Mouse (Mus musculus) hindbrain, embryonic 14.5 days (tissue): Measurements from ENCODE around the gene Esm1. TPM values are rescaled to one million over a fixed set of nuclear protein-coding genes. Genes with fewer than 3 reads are reported as not detected.
"Not testable (repeated sequence)": the region's sequence is repeated elsewhere in the genome, so short reads cannot be mapped to it uniquely, and the experiment has no call there.

ENCODE experiments used
- ATAC-seq: fragments of 200-750 bp; cut with Nextera tagmentation; 2 replicates; pipeline ENCODE4 v1.8.0; 2017; ENCODE audit warnings: moderate number of reproducible peaks, mild to moderate bottlenecking, moderate TSS enrichment, moderate library complexity; ENCODE audit not compliant: low FRiP score
- DNase-seq: peaks from one replicate; pipeline ENCODE4 v3.0.0-alpha.2; 2015; ENCODE audit warnings: low spot score
- H3K27ac ChIP-seq: fragments of 300-500 bp; sonication (generic); 2 replicates; pipeline ENCODE4 v1.5.1; 2014; ENCODE audit warnings: mild to moderate bottlenecking, moderate library complexity
- H3K27me3 ChIP-seq: fragments of 300-500 bp; sonication (generic); 2 replicates; pipeline ENCODE4 v1.6.1; 2014; ENCODE audit warnings: mild to moderate bottlenecking, low read length, mixed read lengths; ENCODE audit not compliant: control insufficient read depth, insufficient read depth
- H3K36me3 ChIP-seq: fragments of 300-500 bp; sonication (generic); replicated peaks from 2 replicates; pipeline ENCODE4 v1.6.1; 2014; ENCODE audit not compliant: control insufficient read depth, insufficient read depth
- H3K4me1 ChIP-seq: fragments of 300-500 bp; sonication (generic); replicated peaks from 2 replicates; pipeline ENCODE4 v1.6.1; 2014; ENCODE audit warnings: antibody characterized with exemption, low read length, mixed read lengths; ENCODE audit not compliant: control insufficient read depth, insufficient read depth
- H3K4me2 ChIP-seq: fragments of 300-500 bp; sonication (generic); replicated peaks from 2 replicates; pipeline ENCODE4 v1.6.1; 2014; ENCODE audit warnings: mild to moderate bottlenecking, moderate library complexity
- H3K4me3 ChIP-seq: fragments of 300-500 bp; sonication (generic); replicated peaks from 2 replicates; pipeline ENCODE4 v1.5.1; 2014; ENCODE audit warnings: mild to moderate bottlenecking, low read length
- H3K9ac ChIP-seq: fragments of 300-500 bp; sonication (generic); 2 replicates; pipeline ENCODE4 v1.6.1; 2014
- H3K9me3 ChIP-seq: fragments of 300-500 bp; sonication (generic); 2 replicates; pipeline ENCODE4 v1.6.1; 2016; ENCODE audit warnings: low read length; ENCODE audit not compliant: control insufficient read depth
- WGBS: fragments of 180-500 bp; shearing (Covaris S2); extraction: QIAGEN DNeasy Blood & Tissue Kit; methylation state at CpG from one replicate; pipeline ENCODE4 v1.1.7; 2014; 5-methylcytosine and 5-hydroxymethylcytosine counted together
- polyA plus RNA-seq: library from polyadenylated mRNA; unstranded; fragments of >200 nt; fragmentation: Nextera tagmentation; extraction: Ambion mirVana; gene quantifications from 2 replicates; pipeline ENCODE4 v1.2.1, GENCODE M21; 2014

The Esm1 gene
- polyA plus RNA-seq, 1 experiment from 2014 or later = 1.8 TPM

DNA sequence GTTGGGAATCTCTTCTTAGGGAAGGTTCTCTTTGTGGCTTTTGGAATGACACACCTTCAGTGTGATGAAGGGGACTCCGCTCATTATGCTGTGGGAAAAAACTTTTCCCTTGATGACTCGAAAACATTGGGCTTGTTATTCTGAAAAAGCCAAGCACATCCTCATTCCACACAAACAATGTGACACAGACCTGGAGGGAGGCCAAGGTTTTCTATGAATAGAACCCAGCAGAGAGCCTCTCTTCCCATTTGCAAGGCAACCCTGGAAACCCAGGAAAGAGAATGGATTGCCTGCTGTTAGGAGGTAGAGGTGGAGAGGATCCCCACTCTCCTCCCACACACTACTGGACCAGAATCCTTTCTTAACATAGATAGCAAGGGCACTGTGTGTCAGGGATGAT is 14.6 kb downstream of the Esm1 start:
- H3K4me2 ChIP-seq = peak overlapping the region; percentile 31
- no peak overlapping the region for H3K9ac ChIP-seq
- H3K4me1 ChIP-seq = peaks cover 11% of the 10 kb centered on the region
- 5% methylated on average over 2 of the region's 2 CpGs for WGBS
- DNase-seq (peak; percentile 67), ATAC-seq (peak; percentile 47; the same call in 1 of the 2 replicates)
- H3K27ac ChIP-seq = peak overlapping the region; percentile 32; the same call in 1 of the 2 replicates
- H3K36me3 ChIP-seq = no peaks in the 10 kb centered on the region
- no peaks in the 10 kb centered on the region for H3K9me3 ChIP-seq
- H3K27me3 ChIP-seq = no peaks in the 10 kb centered on the region
- no peak overlapping the region for H3K4me3 ChIP-seq

DNA sequence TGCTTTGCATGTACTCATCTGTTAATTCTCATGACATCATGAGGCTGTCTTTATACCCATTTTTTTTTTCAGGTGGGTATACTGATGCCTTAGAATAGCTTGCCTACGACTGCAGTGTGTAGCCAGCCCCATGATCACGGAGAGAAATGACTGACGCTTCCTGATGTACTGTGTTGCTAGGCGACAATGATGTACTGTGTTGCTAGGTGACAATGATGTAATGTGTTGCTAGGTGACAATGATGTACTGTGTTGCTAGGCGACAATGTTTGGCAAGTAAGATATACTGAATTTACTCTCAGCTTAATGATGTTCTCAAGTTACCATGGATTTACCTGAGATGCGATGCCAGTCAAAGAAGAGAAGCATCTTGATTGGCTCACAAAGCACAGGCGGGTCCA is 16.4 kb downstream of the Esm1 start, which contains the start of gene Gzmk:
Gzmk (minus strand) TSS at position 98 of the 400 bp plus-strand sequence.
- Histone ChIP-seq H3K27me3 (no peaks in the 10 kb centered on the region), H3K4me1 (peaks cover 11% of the 10 kb centered on the region), H3K4me3 (no peak within 1 kb of the TSS), H3K9ac (no peak within 1 kb of the TSS), H3K4me2 (no peak within 1 kb of the TSS), H3K27ac (no peak within 1 kb of the TSS), H3K9me3 (no peaks in the 10 kb centered on the region), H3K36me3 (no peaks in the 10 kb centered on the region)
- WGBS = 25% methylated on average over 7 of the region's 7 CpGs
- ATAC-seq (peak; percentile 96), DNase-seq (peak; percentile 81)

DNA sequence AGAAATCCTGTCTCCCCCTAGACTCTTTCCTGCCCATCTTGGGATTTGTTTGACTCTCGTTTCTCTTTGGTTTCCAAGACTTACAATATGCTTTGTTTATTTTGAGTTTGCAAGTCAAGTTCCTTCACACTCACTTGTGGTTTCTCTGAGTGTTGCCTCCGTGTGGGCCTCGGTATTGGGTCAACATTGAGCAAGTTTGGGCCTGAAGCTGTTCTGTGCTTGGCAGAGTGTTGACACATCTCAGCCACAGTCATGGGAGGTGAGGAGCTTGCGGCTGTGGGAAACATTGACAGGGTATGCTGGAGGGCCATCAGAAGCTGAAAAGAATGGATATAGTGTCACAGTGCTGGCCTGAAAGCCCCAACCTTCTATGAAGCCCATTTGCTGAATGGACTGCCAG is 17.6 kb downstream of the Esm1 start:
- Histone ChIP-seq H3K4me3 (no peak overlapping the region), H3K9ac (no peak overlapping the region), H3K36me3 (no peaks in the 10 kb centered on the region), H3K27ac (no peak overlapping the region), H3K9me3 (no peaks in the 10 kb centered on the region), H3K27me3 (no peaks in the 10 kb centered on the region), H3K4me2 (no peak overlapping the region), H3K4me1 (peaks cover 11% of the 10 kb centered on the region)
- ATAC-seq (no peak), DNase-seq (no peak)
- WGBS = 86% methylated on average over 4 of the region's 4 CpGs

DNA sequence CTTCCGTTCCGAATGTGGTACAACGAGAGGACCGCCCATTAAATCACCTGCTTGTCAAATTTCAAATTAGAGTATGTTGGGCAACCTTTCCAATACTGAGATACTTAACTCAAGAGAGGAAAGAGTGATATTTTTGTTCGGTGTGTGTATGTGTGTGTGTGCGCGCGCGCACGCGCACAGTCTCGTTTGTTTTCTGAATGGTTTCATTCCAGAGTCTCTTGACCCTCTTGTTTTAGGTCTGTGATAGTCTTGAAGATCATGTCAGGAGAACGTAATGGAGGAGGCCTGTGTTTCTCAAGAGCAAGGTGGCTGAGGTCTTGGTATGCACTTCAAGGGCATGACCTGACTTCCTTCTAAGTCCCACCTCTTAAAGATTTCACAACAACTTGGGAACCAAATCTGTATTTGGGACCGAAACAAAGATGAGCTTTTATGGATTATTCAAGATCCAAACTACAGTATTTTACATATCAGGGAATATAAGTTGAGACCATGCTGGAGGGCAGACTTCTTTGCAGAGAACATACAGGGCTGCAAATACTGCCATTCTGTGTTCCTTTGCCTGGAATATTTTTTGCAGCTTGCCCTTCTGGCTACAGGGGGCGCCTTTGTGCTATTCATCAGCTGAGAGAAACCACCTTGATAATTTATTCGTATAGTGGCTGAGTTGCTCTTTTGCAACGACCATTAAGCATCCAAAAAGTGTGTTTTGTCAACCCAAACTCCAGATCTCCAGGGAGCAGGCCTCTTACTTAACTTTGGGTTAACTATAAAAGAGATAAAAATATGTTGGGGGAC is 18.4 kb downstream of the Esm1 start:
- H3K36me3 ChIP-seq = no peaks in the 10 kb centered on the region
- H3K27me3 ChIP-seq = no peaks in the 10 kb centered on the region
- H3K4me3 ChIP-seq = no peak overlapping the region
- no peak overlapping the region for H3K9ac ChIP-seq
- no peaks in the 10 kb centered on the region for H3K9me3 ChIP-seq
- ATAC-seq (no peak), DNase-seq (no peak)
- no peak overlapping the region for H3K27ac ChIP-seq
- H3K4me1 ChIP-seq = peaks cover 11% of the 10 kb centered on the region
- WGBS = 90% methylated on average over 17 of the region's 17 CpGs
- H3K4me2 ChIP-seq = no peak overlapping the region

DNA sequence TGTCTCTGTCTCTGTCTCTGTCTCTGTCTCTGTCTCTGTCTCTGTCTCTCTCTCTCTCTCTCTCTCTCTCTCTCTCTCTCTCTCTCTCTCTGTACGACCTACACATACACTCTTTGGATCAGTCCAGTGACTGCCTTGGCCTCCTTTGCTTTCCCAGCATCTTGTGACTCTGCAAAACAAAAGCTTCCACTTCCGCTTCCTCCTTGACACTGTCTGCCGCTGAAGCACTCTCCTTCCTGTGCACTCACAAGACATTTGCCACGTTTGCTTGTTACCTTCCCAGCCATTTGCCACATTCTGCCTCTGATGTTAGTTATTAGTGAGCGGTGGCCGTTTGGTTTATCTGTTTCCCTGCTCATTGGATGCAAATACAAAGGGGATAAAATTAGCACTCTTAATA is 32.7 kb downstream of the Esm1 start:
- H3K4me2 ChIP-seq = no peak overlapping the region
- no peak overlapping the region for H3K27ac ChIP-seq
- no peak overlapping the region for H3K9ac ChIP-seq
- H3K4me1 ChIP-seq = no peaks in the 10 kb centered on the region
- no peak for ATAC-seq
- DNase-seq = no peak
- no peak overlapping the region for H3K4me3 ChIP-seq
- no peaks in the 10 kb centered on the region for H3K27me3 ChIP-seq
- no peaks in the 10 kb centered on the region for H3K36me3 ChIP-seq
- WGBS = 62% methylated on average over 6 of the region's 6 CpGs
- H3K9me3 ChIP-seq = no peaks in the 10 kb centered on the region

DNA sequence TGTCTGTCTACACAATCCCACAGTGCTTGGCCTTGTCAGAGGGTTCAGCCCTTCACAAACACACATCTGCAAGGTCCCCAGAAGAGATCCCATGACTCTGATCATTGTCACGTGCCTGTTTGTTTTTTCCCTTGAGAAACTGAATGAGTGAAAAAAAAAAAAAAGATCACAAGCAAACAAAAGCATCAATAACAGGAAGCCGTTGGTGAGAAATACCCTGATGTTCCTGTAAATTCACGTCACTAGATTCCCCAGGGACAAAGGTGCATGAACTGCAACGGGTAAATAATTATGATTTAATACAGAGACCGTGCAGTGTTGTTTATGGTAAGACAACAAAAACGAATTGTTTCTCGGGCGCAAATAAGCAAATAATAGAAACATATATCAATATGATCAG is 35.6 kb downstream of the Esm1 start:
- no peak for ATAC-seq
- H3K9me3 ChIP-seq = no peaks in the 10 kb centered on the region

DNA sequence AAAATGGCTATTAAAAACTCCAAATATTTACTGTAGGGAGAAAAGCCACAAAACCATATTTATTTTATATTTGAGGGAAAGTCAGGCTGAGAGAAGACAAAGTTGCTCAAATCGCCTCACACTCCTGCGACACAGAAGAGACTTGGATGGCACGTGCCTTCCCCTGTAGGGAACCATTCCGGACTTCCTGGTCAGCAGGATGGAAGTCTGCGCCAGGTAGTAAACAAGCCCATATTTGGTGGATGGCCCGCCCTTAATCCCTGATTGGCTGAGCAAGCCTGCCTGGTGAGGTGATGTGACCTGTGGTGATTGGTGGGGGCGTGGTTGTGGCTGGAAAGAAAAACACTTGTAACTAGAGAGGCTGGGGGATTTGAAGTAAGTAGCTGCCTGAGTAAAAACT is 43.1 kb downstream of the Esm1 start:
- ATAC-seq, H3K4me2 ChIP-seq, H3K9me3 ChIP-seq, H3K4me3 ChIP-seq, H3K27ac ChIP-seq, H3K9ac ChIP-seq, H3K4me1 ChIP-seq, H3K27me3 ChIP-seq, H3K36me3 ChIP-seq, DNase-seq: not testable (repeated sequence)
- 85% methylated on average over 7 of the region's 7 CpGs for WGBS

More for the DNA sequence above, 35.6 kb downstream of the Esm1 start:
- Histone ChIP-seq H3K27ac (no peak overlapping the region), H3K4me2 (no peak overlapping the region), H3K9ac (no peak overlapping the region), H3K4me1 (no peaks in the 10 kb centered on the region), H3K27me3 (no peaks in the 10 kb centered on the region), H3K4me3 (no peak overlapping the region), H3K36me3 (no peaks in the 10 kb centered on the region)
- DNase-seq = no peak
- WGBS = 66% methylated on average over 8 of the region's 8 CpGs

DNA sequence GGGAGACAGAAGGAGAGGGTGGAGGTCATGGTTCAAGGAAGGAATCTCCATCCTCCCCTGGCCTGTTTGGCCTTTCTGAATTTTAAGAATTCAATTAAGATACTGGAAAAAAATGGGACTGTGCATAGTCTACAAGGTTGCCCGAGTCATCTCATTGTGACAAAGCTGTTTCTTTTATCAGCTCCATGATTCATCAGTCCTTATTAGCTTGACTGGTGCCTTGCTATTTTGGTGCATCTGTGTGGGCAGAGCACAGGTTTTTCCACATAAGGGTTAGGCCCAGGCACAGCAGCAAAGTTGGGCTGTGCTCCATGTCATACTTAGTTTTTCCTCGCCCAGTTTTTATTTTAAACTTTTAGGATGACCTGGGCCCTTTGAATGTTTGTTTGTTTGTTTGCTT is 47.3 kb downstream of the Esm1 start:
- Histone ChIP-seq H3K27ac (no peak overlapping the region), H3K9me3 (no peaks in the 10 kb centered on the region), H3K9ac (no peak overlapping the region), H3K27me3 (no peaks in the 10 kb centered on the region), H3K4me3 (no peak overlapping the region), H3K4me2 (no peak overlapping the region), H3K36me3 (no peaks in the 10 kb centered on the region), H3K4me1 (no peaks in the 10 kb centered on the region)
- WGBS = 88% methylated on average over 2 of the region's 2 CpGs
- DNase-seq = no peak
- no peak for ATAC-seq

DNA sequence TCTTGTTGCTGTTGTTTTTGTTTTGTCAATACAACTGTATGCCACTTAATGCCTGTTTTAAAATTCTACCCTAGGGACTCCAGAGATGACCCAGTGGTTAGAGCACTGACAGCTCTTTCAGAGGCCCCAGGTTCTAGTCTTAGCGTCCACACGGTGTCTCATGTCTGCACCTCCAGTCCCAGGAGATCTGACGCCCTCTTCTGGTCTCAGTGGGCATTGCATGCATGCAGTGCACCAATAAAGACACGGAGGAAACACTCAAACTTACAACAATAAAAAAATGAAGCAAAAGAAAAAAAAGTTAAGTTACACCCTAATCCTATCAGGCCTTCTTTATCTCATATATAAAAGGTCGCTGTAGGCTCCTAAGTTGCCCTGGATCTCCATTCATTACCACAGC is 47.7 kb downstream of the Esm1 start:
- Histone ChIP-seq H3K27me3 (no peaks in the 10 kb centered on the region), H3K4me3 (no peak overlapping the region), H3K4me2 (no peak overlapping the region), H3K27ac (no peak overlapping the region), H3K9ac (no peak overlapping the region), H3K4me1 (no peaks in the 10 kb centered on the region), H3K9me3 (no peaks in the 10 kb centered on the region), H3K36me3 (no peaks in the 10 kb centered on the region)
- 47% methylated on average over 5 of the region's 5 CpGs for WGBS
- ATAC-seq (no peak), DNase-seq (no peak)
